Mouse (Mus musculus) forebrain, embryonic 10.5 days (tissue): ENCODE measurements around the gene Atp5b. TPM values are rescaled to one million over a fixed set of nuclear protein-coding genes. Genes with fewer than 3 reads are reported as not detected.
"Not testable (repeated sequence)": the region's sequence is repeated elsewhere in the genome, so short reads cannot be mapped to it uniquely, and the experiment has no call there.

Experiments
- DNase-seq: peaks from one replicate; pipeline ENCODE4 v3.0.0-alpha.2; 2017; ENCODE audit warnings: low spot score; ENCODE audit errors: extremely low spot score
- H3K27ac ChIP-seq: fragments of 300-500 bp; sonication (generic); 2 replicates; pipeline ENCODE4 v1.5.1; 2016; ENCODE audit warnings: mild to moderate bottlenecking
- H3K27me3 ChIP-seq: fragments of 300-500 bp; sonication (generic); 2 replicates; pipeline ENCODE4 v1.6.1; 2016; ENCODE audit warnings: mild to moderate bottlenecking; ENCODE audit not compliant: poor library complexity, severe bottlenecking
- H3K36me3 ChIP-seq: fragments of 300-500 bp; sonication (generic); replicated peaks from 2 replicates; pipeline ENCODE4 v1.6.1; 2016; ENCODE audit warnings: mild to moderate bottlenecking, moderate library complexity
- H3K4me1 ChIP-seq: fragments of 300-500 bp; sonication (generic); 2 replicates; pipeline ENCODE4 v1.6.1; 2016
- H3K4me3 ChIP-seq: fragments of 300-500 bp; sonication (generic); 2 replicates; pipeline ENCODE4 v1.5.1; 2016; ENCODE audit warnings: mild to moderate bottlenecking, moderate library complexity
- H3K9me3 ChIP-seq: fragments of 300-500 bp; sonication (generic); 2 replicates; pipeline ENCODE4 v1.6.1; 2016; ENCODE audit warnings: mild to moderate bottlenecking, moderate library complexity
- WGBS: fragments of 180-500 bp; shearing (Covaris S2); methylation state at CpG from one replicate; pipeline ENCODE4 v1.1.7; 2016; 5-methylcytosine and 5-hydroxymethylcytosine counted together
- polyA plus RNA-seq: library from polyadenylated mRNA; unstranded; fragments of >200 nt; fragmentation: Nextera tagmentation; extraction: Ambion mirVana; gene quantifications from 2 replicates; pipeline ENCODE4 v1.2.1, GENCODE M21; 2016

The Atp5b gene
- polyA plus RNA-seq, 1 experiment from 2014 or later: 2,329 TPM

- peak overlapping the region; percentile 98 for H3K4me3 ChIP-seq
- 61% methylated on average over 6 of the region's 6 CpGs for WGBS
These were observed 1.1 kb upstream of the Atp5b start for GRCm38 (mm10) chr10:128081807-128082476.

DNA sequence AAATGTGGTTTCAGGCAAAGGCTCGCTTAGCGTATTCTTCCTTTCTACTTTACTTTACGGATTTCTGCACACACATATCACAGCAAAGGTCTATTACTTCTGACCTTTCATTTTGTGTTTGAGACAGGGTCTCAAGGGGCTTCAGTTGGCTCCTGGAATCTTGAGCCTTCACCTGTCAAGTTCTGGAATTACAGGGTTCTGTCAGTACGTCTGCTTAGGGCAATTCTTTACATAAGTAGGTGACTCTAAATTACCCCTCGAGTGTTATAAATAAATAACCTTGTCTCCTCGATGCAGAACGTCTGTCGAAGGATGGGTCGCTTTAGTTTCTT is 630 bp upstream of the Atp5b start:
- no peaks in the 10 kb centered on the region for H3K9me3 ChIP-seq
- peaks cover 22% of the 10 kb centered on the region for H3K4me1 ChIP-seq
- H3K27me3 ChIP-seq: no peaks in the 10 kb centered on the region
- H3K4me3 ChIP-seq: peak overlapping the region; percentile 98
- peak overlapping the region; percentile 98 for H3K27ac ChIP-seq
- DNase-seq: no peak
- WGBS: 19% methylated on average over 9 of the region's 9 CpGs
- peaks cover 44% of the 10 kb centered on the region for H3K36me3 ChIP-seq

More at GRCm38 (mm10) chr10:128081807-128082476, 1.1 kb upstream of the Atp5b start:
- Histone ChIP-seq H3K4me1 (peaks cover 22% of the 10 kb centered on the region), H3K36me3 (peaks cover 44% of the 10 kb centered on the region), H3K27ac (no peak overlapping the region), H3K27me3 (no peaks in the 10 kb centered on the region), H3K9me3 (no peaks in the 10 kb centered on the region)
- no peak for DNase-seq

DNA sequence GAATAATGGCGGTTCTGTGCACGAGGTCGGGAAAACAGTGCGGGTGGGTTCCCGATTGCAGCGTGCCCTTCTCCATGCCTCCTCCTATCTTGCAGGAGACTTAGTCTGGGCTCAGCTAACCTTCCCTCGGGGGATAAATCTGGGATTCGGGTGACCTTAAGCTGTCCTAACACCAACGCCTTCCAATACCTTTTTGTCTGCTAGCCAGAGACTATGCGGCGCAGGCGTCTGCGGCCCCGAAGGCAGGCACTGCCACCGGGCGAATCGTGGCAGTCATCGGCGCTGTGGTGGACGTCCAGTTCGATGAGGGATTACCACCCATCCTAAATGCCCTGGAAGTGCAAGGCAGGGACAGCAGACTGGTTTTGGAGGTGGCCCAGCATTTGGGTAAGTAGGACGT is 615 bp downstream of the Atp5b start:
- Histone ChIP-seq H3K36me3 (peaks cover 48% of the 10 kb centered on the region), H3K9me3 (no peaks in the 10 kb centered on the region), H3K27ac (peak overlapping the region; percentile 98), H3K27me3 (no peaks in the 10 kb centered on the region), H3K4me3 (peak overlapping the region; percentile 98), H3K4me1 (peaks cover 22% of the 10 kb centered on the region)
- WGBS: under 1% methylated on average over 22 of the region's 22 CpGs
- DNase-seq: no peak

GRCm38 (mm10) chr10:128084160-128084559 is 1.1 kb downstream of the Atp5b start:
- H3K27ac ChIP-seq: peak overlapping the region; percentile 98
- no peak for DNase-seq
- 11% methylated on average over 3 of the region's 3 CpGs for WGBS
- H3K27me3 ChIP-seq: no peaks in the 10 kb centered on the region
- peak overlapping the region; percentile 98 for H3K4me3 ChIP-seq
- no peaks in the 10 kb centered on the region for H3K9me3 ChIP-seq
- peaks cover 53% of the 10 kb centered on the region for H3K36me3 ChIP-seq
- peaks cover 22% of the 10 kb centered on the region for H3K4me1 ChIP-seq

DNA sequence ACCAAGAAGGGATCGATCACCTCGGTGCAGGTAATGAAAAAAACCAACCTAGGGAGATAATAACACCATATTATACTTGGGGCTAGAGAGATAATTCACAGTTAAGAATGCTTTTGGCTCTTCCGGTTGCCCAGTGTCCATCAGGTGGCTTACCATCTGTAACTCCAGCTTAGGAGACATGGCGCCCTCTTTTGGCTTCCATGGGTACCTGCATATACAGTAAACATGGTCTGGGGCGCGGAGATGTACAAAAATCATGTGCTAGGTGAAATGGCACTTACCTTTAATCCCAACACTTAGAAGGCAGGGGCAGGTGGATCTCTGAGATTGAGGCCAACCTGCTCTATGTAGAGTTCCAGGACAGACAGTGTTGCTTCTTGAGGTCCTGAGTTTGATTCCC is 3.3 kb downstream of the Atp5b start:
- Histone ChIP-seq H3K27me3 (no peaks in the 10 kb centered on the region), H3K4me3 (peak overlapping the region; percentile 6; the same call in 1 of the 2 replicates), H3K36me3 (peaks cover 71% of the 10 kb centered on the region), H3K4me1 (peaks cover 31% of the 10 kb centered on the region), H3K27ac (no peak overlapping the region), H3K9me3 (no peaks in the 10 kb centered on the region)
- no peak for DNase-seq
- 86% methylated on average over 6 of the region's 6 CpGs for WGBS

GRCm38 (mm10) chr10:128087216-128087615 is 4.1 kb downstream of the Atp5b start:
- not testable (repeated sequence) for DNase-seq, H3K27me3 ChIP-seq, H3K27ac ChIP-seq, H3K9me3 ChIP-seq, H3K4me3 ChIP-seq
- 89% methylated on average over 2 of the region's 2 CpGs for WGBS
- H3K4me1 ChIP-seq: peaks cover 33% of the 10 kb centered on the region
- H3K36me3 ChIP-seq: peaks cover 71% of the 10 kb centered on the region

- Histone ChIP-seq H3K9me3 (no peaks in the 10 kb centered on the region), H3K27me3 (no peaks in the 10 kb centered on the region), H3K27ac (no peak overlapping the region), H3K4me1 (peaks cover 40% of the 10 kb centered on the region), H3K4me3 (no peak overlapping the region), H3K36me3 (peaks cover 71% of the 10 kb centered on the region)
- 91% methylated on average over 5 of the region's 5 CpGs for WGBS
- no peak for DNase-seq
These were observed 5.1 kb downstream of the Atp5b start for GRCm38 (mm10) chr10:128088181-128088580.

DNA sequence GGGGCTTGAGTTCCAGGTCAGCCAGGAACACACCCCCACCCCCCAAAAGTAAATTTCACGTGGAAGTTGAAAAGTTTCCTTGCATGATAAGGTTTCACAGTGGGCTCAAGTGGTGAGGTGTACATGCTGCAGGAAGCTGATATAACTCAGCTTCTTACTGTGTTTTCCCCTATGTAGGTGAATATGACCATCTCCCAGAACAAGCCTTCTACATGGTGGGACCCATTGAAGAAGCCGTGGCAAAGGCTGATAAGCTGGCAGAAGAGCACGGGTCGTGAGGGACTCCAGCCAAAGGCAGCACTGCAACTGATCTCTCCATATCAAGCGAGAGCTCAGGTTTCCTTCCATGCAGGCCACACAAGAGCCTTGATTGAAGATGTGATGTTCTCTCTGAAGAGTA is 6.8 kb downstream of the Atp5b start:
- 78% methylated on average over 5 of the region's 5 CpGs for WGBS
- Histone ChIP-seq H3K36me3 (peaks cover 61% of the 10 kb centered on the region), H3K4me1 (peaks cover 47% of the 10 kb centered on the region), H3K27me3 (no peaks in the 10 kb centered on the region; the same call in 1 of the 2 replicates), H3K9me3 (no peaks in the 10 kb centered on the region), H3K4me3 (no peak overlapping the region), H3K27ac (no peak overlapping the region)
- no peak for DNase-seq

GRCm38 (mm10) chr10:128090651-128091563 is 7.8 kb downstream of the Atp5b start:
- H3K4me3 ChIP-seq: peak overlapping the region; percentile 90
- H3K27ac ChIP-seq: peak overlapping the region; percentile 95; the same call in 1 of the 2 replicates
- H3K4me1 ChIP-seq: peaks cover 52% of the 10 kb centered on the region
- no peaks in the 10 kb centered on the region; the same call in 1 of the 2 replicates for H3K27me3 ChIP-seq
- H3K9me3 ChIP-seq: no peaks in the 10 kb centered on the region
- DNase-seq: peak; percentile 83
- peaks cover 50% of the 10 kb centered on the region for H3K36me3 ChIP-seq
- 9% methylated on average over 14 of the region's 14 CpGs for WGBS

DNA sequence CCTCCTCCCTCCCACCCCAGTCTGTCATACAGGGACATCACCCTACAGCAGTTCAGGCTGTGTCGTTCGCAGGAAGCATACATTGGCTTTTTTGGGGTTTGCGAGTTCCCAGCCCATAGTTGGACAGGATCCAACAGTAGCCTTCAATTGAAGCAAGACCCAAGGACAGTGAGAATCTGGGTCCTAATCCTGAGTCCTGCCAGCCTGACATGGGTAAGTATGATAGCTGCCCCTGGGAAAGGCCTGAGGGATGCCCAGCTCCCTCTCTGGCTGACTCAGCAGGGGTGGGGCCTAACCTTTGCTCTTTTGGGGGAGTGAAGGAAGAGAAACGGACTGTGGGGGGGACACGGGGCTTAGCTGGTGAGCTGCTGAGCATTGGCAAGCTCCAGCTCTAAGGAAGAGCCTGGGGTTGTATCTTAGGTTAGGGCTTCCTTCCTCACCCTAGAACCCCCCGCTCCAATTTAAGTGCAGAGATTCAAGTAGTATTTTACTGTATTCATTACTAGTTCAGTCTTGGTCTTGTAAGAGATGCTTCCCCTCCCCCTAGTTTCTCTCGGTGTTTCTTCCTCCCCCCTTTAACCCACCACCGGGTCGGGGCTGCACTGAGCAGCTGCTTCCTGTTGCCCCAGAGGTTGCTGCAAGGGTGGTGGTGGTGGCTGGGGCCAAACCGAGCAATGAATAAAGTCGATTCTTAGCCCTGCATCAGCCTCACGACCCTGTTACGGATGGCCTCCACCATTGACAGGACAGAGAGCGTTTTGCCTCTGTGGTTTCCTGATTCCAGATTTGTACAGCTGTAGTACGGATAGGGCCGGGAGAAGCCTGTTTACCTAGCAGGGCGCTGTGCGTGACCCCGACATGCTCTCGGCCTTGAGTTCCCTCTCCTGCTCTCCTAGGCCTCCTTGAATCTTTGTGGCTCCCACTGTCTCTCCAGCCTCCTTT is 8.8 kb downstream of the Atp5b start, which contains the start of gene Baz2a:
Gene Baz2a (plus strand): TSS at position 14 of the 942 bp plus-strand sequence.
- Histone ChIP-seq H3K9me3 (no peaks in the 10 kb centered on the region), H3K4me3 (peak within 1 kb of the TSS; percentile 90), H3K4me1 (peaks cover 62% of the 10 kb centered on the region), H3K27me3 (no peaks in the 10 kb centered on the region; the same call in 1 of the 2 replicates), H3K36me3 (peaks cover 41% of the 10 kb centered on the region), H3K27ac (peak within 1 kb of the TSS; percentile 95)
- peak; percentile 43 for DNase-seq
- WGBS: 2% methylated on average over 20 of the region's 20 CpGs

- H3K4me1 ChIP-seq: peaks cover 65% of the 10 kb centered on the region
- no peaks in the 10 kb centered on the region for H3K9me3 ChIP-seq
- peak overlapping the region; percentile 95 for H3K27ac ChIP-seq
- H3K36me3 ChIP-seq: peaks cover 32% of the 10 kb centered on the region
- H3K27me3 ChIP-seq: no peaks in the 10 kb centered on the region; the same call in 1 of the 2 replicates
- peak overlapping the region; percentile 90 for H3K4me3 ChIP-seq
- WGBS: under 1% methylated on average over 82 of the region's 88 CpGs
- peak; percentile 80 for DNase-seq
These were observed 9.7 kb downstream of the Atp5b start for GRCm38 (mm10) chr10:128092506-128093495.
